Mouse (Mus musculus): ENCODE measurements at regions not wholly inside any gene's neighbourhood (a gene's known extent, or its start where the extent isn't known, plus 50 kb on each side); places are given as distances from the start of the nearest gene placed in this dataset.
"Not testable (repeated sequence)": the region's sequence is repeated elsewhere in the genome, so short reads cannot be mapped to it uniquely, and the experiment has no call there.

DNA sequence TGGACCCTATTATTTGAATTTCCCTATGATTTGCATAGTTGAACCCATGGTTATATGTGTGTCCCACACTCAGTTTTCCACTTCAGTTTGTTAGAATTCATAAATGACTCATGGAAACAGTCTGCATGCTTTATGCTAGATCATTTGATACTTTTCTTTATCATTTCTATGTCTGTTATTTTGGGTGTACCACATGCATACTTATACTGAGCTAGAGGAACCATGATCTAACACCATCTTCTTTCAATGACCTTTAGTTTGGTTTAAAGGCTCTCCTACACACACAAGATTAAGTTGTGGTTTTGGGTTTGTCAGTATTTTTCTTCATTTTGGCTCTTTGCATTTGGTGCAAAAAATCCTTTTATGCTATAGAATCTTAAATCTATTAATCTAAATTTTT lies 375.2 kb downstream of the Ets1 start:
- DNase-seq = no peak

DNA sequence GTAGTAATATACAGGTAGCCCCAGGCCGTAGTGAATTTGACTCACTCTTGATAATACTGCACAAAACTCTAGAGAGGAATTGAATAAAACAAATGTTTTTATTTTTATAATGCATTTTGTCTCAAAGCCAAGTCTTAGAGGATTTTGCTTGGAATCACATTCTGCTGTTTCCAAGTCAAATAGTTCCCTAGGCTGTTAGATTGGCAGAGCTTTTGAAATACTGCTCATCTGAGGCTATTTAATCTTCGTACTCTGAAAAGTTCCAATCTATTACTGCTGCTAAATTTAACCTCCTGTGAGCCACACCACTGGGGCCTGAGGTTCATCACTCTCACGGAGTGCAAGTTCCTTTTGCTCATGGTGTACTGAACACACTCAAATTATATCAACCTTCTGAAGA lies 399.4 kb downstream of the Ets1 start:
- no peak for DNase-seq

DNA sequence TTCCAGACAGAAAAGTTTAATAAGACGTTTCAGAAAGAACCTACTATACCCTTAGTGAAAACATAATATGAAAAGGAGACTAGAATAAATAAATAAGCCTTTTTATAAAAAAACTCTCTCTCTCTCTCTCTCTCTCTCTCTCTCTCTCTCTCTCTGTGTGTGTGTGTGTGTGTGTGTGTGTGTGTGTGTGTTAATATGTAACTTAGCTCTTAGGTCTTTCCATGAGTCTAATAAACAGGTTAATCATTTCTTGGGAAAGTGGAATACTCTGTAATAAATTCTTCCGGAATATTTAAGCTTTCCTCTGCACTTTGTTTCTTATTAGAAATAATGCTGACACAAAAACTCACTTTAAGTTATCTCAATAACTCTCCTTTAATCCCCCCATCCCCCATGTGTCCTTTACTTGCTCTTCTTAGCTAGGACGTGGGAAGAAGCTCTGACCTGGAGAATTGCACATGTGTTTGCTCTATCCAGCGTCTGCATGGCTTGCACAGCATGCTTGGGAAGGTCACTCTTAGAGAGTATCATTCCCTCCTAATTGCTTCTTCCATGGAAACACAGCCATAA lies 403.3 kb downstream of the Ets1 start:
- peak; percentile 22 to 26 for DNase-seq

DNA sequence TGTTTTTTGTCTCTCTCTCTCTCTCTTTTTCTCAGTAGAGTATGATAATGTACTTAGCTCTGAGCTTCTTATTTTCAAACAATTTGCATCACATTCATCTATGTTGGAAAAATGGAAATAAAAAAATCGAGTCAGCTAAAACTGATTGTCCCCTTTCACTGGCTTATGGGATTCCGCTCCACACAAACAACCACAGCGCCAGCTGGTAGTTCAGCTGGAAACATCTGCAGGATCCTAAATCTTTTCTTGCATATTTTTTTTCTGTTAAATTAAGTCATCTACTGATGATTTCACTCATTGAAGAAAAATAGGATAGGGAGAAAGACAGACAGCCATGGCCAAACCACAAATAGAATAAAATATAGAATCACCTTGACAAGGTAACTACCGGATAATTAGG lies 414.8 kb downstream of the Ets1 start:
- DNase-seq = peak; percentile 15 to 40

DNA sequence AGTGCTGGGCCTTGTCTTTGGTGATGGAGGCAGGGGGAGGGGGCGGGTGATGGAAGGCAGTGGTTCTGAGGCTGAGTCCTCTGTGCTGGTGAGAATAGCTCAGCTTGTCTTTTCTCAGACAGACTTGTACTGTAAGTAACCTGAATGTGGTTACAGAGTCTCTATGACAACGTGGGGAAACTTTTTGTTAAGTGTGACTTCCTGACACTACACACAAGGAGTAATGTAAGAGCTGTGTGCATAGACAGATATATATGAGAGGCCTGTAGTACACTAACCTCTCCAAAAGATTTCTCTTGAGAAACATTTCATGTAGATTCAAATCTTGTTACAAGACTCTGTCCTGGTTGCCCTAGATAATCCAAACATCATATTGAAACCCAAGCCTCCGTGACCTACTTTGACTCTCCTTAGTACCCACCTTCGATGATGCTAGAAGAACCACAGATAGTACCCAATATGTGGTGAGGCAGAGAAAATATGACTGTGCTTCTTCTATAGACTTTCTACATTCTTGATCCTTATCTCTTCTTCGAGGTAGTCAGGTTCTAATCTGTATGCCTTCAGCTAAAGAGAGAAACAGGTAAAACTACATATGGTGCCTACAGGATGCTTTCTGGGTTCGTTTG lies 424.7 kb downstream of the Ets1 start:
- DNase-seq = no peak

DNA sequence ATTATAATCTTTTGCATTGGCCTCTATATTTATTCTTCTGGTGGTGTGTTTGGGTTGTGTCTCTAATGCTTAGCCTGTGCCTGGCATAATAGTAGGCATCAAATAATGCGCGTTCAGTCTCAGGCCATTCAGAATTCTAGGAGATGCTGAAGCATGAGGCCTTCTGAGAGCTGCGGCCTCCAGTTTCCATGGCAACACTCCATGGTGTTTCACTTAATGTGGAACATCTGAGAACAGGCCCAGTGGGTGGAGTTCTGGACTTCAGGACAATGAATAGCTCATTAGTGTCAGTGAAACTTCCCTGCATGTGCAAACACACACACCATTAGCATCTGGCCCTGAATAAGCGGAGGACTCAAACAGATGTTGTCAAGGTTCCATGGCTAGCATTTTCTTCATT lies 426.5 kb downstream of the Ets1 start:
- DNase-seq = peak in 1 of 2 experiments; percentile 18

DNA sequence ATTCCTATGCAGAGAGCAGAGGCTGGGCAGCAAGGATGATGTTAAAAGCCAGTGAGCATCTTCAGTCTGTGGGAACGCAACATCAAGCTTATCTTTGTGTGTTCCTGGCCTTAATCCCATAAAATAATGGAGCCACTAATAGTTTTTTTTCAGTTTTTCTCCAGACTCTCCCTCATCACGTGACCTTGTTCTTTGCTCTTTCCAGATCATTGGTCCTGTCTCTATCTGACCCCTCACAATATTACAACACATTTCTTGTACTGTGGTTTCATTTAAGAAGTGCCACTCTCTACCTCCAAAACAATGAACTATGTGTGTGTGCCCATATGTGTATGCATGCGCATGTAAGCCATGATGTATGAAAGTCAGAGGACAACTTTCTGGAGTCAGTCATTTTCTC lies 429.3 kb downstream of the Ets1 start:
- no peak for DNase-seq

DNA sequence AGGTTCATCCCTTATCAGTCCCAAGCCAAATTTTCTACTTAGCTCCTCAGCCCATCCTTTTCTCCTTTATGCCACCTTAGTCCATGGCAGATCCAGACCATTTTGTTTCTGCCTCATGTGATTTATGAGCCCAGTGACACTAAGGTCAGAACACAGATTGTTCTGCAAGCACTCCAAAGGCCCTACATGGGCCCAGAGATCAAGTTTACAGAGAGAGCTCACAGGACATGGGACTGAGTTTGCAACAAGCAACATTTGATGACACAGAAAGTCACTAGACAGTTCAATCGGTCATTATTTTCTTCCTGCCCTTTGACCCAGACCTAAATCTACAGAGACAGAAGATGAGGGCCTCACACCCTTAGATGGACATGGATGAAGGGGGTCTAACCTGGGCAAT lies 431.5 kb downstream of the Ets1 start:
- no peak for DNase-seq

DNA sequence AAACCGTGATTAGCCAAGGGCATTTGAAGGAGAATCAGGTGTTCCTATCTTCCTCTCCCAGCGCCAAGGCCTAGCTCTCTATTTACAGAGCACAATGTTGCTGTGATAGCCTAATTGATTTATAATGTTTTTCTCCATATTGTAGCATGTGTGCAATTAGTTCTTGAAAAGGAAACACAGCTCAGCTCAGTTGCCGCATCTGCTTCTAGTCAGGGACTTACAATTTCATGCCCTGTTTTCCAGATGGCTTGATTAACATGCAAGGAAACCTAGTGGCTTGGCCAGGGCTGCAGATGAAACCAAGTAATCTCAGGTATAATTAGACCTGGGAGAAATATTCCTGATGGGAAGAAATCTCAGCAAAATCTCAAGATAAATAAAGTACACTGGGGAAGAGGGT lies 434.1 kb downstream of the Ets1 start:
- DNase-seq = no peak

DNA sequence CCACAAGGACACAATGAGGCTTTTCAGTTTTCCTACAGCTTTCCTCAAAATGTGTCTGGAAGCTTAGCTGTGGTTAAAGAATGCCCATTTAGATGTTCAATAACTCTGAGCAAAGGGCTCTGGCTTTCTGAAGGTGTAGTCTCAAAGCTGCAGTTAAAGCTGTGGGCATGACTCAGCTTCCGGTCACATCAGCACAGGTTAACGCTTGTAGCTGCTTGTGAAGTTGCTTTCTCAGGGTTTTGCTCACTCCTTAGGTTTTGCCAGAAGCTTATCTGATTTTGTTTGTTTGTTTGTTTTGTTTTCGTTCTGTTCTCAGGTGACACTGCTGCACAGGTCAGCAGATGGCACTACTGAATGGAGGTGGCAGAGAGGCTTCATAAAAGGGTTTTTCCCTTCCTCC lies 444.2 kb downstream of the Ets1 start:
- DNase-seq = peak in 1 of 2 experiments; percentile 3

DNA sequence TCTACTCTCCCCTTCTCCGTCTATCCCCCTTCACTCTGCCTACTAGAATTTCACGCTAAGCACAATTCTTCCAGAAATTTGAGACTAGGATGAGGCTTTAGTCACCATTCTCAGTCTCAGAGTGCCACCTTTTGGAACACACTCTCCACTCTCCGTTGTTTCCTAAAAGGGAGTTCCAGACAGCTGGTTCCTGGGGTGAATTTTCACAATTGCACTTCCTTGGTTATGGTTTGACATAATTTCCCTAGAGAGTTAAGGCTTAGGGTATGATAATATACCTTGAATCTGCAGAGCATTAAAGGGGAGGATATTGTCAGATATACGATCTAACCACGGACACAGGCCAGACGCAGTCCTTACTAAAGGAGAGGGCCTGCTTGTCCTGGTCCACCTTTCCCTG lies 444.8 kb downstream of the Ets1 start:
- peak; percentile 17 to 52 for DNase-seq

DNA sequence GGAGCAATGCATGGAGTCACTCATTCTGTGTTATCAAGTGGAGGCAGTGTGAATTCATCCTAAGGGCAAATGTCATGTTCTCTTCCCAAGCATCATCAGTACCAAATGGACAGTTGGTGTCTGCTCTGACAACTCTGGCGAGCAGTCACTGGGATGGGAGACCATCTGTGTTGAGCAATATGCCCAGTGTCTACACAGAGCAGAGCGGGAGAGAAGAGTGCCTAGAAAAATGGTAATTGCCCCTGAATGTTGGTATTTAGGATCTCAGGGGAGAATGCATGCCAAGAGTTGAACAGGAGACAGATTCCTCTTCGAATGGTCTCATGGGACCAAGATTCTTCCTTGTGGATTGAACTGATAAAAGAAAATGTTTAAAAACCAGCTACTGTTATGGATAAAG lies 454.0 kb downstream of the Ets1 start:
- no peak for DNase-seq

DNA sequence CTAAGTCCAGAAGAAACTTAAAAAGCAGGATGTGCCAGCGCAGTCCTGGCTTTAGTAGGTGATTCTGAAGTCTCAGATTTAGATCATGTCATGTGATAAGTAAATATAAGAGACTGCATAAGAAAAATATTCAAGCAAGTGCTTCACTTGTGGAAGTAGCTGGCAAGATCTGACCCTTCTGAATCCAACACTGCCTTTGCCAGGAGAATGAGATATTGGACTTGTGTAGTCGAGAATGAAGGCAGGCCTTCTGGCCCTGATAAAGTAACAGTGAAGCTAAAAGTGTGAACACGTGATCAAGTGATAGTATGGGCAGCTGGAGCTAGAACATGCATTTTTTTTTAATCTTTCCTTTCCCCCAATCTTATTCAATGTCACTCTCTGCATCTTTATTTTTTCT lies 455.6 kb downstream of the Ets1 start:
- DNase-seq = no peak

DNA sequence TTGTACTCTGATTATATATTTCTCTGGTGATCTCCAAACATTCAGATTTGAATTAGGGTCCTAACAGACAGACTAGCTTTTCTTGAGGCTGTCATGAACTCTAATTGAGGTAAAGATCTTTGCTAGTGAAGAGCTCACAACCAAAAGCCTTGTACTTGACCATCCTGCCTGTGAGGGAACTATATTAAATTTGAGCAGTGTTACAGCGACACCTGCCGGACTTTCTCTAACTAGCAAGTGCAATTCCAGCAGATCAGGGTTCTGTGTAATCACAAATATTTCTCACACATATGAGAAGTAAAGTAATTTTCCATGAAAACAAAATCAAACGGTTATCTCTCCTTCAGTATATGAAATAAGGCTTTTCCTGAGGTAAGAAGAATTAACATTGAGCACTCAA lies 459.6 kb downstream of the Ets1 start:
- peak; percentile 82 to 83 for DNase-seq

DNA sequence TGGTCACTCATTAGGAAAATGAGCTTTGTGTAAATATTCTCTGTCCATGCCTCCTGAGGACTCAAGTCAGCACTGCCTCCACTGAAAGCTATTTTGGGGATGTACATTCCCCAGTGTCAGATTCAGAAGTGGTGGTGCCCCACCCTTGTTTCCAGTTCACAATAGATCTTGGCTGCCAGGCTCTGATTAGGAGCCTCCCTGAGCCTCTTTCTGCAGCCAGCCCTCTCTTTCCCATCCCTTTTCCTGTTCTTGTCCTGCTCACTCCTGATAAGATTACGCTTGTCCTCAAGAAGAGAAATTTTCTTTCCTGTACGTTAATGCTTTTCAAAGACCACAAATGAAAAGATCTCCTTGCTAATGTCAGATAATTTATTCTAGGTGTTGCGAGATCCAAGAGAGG lies 465.2 kb downstream of the Ets1 start:
- peak in 1 of 2 experiments; percentile 13 for DNase-seq

DNA sequence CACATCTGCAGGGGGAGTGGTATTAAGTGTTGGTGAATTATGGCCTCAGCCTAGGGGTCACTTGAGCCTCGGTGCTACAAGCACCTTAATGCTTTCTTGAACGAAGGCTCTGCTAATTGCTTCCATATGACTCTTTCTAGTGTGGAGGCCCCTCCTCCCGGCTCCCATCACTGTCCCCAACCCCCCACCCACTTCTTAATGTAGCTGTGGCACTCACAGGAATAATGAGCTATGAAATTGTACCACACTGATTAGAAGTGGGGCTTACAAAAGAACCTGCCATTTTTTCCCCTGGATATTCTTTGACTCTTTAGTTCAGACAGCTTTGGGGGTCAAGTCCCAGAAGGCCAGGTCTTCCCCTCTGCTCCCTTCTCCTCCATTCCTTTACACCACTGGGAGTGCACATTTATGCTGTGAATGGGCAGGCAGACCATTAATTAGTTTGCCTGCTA lies 468.6 kb downstream of the Ets1 start:
- no peak for DNase-seq

DNA sequence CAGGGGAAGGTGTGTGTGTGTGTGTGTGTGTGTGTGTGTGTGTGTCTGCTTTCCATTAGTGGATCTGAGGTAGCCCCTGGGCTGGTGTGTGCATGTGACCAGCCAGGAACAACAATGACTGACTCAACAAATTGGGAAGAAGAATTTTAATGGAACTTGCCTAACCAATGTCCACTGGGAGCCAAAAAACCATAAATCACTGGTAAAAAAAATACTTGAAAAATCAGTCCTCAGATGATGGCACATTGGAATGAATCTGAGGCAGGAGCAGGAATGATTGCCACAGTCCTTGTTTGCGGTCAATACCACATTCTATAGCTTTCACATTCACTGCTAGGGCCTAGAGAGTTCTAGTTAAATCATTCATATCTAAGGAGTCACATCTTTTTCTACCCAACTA lies 487.8 kb downstream of the Ets1 start:
- no peak for DNase-seq

DNA sequence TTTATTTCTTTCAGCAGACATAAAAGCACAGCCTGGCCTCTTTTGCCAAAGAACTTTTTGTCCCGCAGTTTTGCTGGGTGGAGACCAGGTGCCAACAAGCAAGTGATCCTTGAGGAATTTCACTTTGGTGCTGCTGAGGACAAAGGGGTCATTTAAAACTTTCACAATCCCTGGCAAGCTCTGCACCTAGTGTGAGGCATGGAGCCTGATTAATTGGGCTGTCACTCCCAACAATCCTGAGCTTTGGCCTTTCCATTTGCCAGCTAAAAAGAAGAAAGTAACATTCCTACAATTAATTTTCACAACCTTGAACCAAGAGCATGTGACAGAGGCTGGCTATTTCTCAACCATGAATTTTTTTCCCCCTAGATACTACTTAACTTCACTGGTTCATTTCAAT lies 516.2 kb downstream of the Ets1 start:
- DNase-seq = peak in 1 of 2 experiments; percentile 6

DNA sequence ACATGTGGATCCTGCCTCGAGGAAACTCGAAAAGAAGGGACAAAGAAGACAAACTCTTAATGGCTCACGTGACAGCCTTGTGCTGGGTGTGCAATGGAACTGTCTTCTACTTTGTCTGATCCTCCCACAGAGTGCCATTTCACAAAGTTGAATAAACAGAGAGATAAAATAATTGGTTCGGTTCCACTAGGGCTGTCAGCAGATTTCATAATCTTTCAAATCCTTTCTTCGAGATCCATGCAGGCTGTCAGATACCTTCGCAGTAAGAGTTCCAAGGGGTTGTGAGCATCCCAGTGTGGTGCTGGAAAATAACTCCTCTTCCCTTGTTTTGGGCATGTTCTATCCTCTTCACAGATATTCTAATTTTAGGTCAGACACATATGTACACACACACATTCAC lies 532.1 kb downstream of the Ets1 start:
- DNase-seq = no peak

DNA sequence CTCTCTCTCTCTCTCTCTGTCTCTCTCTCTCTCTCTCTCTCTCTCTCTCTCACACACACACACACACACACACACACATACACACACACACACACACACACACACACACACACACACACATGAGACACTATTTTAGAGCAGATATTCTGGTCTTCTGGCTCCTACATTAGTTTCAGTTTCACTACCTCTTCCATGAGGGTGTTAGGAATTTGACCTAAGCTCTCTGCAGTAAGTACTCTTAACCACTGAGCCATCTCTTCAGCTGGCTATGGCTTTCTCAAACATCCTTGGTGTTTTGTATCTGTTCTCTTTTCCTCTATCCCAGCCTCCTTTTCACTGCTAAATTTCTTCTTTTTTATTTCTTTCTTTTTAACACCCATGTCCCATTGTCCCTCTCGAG lies 533.1 kb downstream of the Ets1 start:
- DNase-seq = not testable (repeated sequence)

DNA sequence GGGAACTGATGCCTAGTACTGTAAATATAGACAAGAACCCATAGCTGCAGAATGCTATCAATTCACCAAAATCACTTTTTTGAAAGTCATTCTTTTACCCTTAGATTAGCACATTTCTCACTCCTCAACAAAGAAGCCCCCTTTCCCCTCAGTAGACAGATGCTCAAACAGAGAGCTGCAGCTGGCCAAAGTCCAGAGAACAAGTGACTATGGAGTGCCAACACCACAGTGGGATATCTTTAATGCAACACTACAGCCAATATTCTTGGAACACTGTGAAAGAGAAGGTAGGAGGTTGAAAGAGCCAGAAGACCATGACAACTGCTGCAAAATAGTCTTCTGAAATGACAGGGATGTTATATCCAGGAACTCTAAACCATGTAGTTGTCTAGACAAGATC lies 544.0 kb downstream of the Ets1 start:
- DNase-seq = no peak

DNA sequence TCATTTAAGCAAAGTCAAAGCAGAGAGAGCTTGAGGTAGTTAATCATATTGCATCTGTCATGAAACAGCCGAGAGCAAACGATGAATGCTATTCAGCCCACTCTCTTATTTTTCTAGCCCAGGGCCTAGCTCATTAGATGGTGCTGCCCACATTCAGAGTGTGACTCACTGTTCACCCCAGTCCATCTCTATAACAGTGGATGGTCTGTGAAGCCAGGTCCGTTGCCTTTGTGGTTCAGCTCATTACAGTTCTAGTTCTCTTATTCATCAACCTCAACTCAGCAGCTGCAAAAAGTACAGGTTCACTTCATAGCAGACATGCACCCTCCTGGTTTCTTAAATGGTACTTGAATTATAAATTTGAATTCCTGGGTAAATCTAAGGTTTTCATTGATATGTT lies 551.2 kb downstream of the Ets1 start:
- no peak for DNase-seq

DNA sequence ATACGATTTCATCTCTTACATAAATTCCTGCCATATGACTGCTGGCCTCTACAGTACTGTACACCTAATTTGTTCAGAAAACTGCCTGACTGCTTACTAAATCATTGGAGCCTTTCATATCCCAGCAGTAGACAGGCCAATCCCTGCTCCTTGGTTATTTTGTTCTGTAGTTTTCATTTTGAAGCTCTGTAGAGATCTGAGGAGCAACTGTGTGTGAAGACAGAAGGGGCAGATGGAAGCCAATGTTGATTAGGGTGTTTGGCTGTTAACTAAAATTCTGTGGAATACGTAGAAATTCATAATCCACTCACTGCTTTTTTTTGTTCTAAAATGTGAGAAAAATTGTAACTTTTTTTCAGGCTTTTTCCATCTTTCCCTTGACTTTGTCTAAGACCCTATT lies 573.1 kb downstream of the Ets1 start:
- DNase-seq = no peak

DNA sequence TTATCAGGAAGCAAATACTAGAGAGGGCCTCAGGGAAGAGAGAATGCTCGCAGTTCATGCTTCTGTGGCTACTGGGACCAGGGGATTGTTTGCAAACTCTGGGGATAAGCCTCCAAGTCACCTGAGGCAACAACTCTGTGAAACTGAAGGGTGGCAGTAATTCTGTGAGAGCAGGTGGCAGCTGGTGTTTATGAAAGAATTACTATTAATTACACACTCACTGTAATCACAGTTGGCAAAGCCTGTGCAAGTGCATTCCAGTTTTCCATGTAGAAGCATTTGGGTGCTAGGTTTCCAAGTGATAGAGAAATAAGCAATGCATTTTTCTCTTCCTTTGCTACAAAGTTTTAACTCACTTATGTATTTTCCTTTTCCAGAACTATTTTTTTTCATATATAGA lies 578.5 kb downstream of the Ets1 start:
- DNase-seq = no peak

DNA sequence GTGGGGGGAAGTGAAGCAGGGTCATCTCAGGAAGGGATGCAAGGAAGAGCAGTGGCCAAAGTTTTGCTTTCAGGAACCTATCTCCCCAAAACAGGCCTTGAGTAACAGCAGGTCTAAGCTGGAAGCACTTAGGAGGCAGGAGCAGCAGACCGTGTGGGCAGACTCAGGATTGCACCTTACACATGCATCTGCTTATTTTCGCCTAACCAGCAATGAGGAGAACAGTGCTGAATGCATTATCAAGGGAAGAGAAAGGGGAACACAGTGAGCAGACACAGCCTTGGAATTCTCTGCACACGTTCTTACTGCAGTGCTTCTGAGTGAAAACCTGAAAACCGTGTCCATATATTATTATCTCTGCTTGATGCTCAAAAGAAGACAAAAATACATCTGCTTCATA lies 585.0 kb downstream of the Ets1 start:
- no peak for DNase-seq

Measured in kidney, postnatal 4 days (tissue).